Mouse (Mus musculus): ENCODE data around the gene Radil.

Radil gene

GRCm38 (mm10) chr5:142443514-142443913 is 107.4 kb downstream of the Radil start:
- DNase-seq = no peak

- no peak for DNase-seq
These were observed 108.9 kb downstream of the Radil start for GRCm38 (mm10) chr5:142442045-142442440.

- DNase-seq = no peak
These were observed 109.4 kb downstream of the Radil start for GRCm38 (mm10) chr5:142441332-142442044.

GRCm38 (mm10) chr5:142440451-142441147 is 110.3 kb downstream of the Radil start:
- DNase-seq = peak; percentile 98 to 99

GRCm38 (mm10) chr5:142439911-142440432 is 110.9 kb downstream of the Radil start:
- DNase-seq = peak in 1 of 2 experiments; percentile 49

- no peak for DNase-seq
These were observed 112.4 kb downstream of the Radil start for GRCm38 (mm10) chr5:142438380-142438938.

- no peak for DNase-seq
These were observed 115.2 kb downstream of the Radil start for GRCm38 (mm10) chr5:142435736-142436135.
